Mouse (Mus musculus): ENCODE data around the gene Tnfrsf23. TPM values are rescaled to one million over a fixed set of nuclear protein-coding genes. Genes with fewer than 3 reads are reported as not detected.
"Not testable (repeated sequence)": the region's sequence is repeated elsewhere in the genome, so short reads cannot be mapped to it uniquely, and the experiment has no call there.

The Tnfrsf23 gene
- polyA plus RNA-seq, 1 experiment from 2014 or later: 0.44 TPM

GRCm38 (mm10) chr7:143689946-143690345 is 4.3 kb upstream of the Tnfrsf23 start:
- Histone ChIP-seq H3K27me3 (ENCODE audit: control insufficient read depth, insufficient read depth, low read length) (no peaks in the 10 kb centered on the region), H3K9me3 (ENCODE audit: control insufficient read depth, low read length) (no peaks in the 10 kb centered on the region), H3K4me2 (no peak overlapping the region), H3K4me3 (ENCODE audit: low read depth, low read length) (no peak overlapping the region), H3K4me1 (ENCODE audit: control insufficient read depth, insufficient read depth, low read length) (no peaks in the 10 kb centered on the region), H3K36me3 (ENCODE audit: control insufficient read depth, insufficient read depth, low read length) (no peaks in the 10 kb centered on the region; the same call in 1 of the 2 replicates), H3K9ac (ENCODE audit: low read length) (no peak overlapping the region), H3K27ac (ENCODE audit: low read depth, low read length) (no peak overlapping the region)
- ATAC-seq (ENCODE audit: low FRiP score) (no peak), DNase-seq (ENCODE audit: low spot score, missing footprints) (no peak)
- WGBS: 85% methylated on average over 4 of the region's 4 CpGs

- Histone ChIP-seq H3K4me1 (ENCODE audit: control insufficient read depth, insufficient read depth, low read length) (no peaks in the 10 kb centered on the region), H3K4me2 (no peak overlapping the region), H3K9ac (ENCODE audit: low read length) (no peak overlapping the region), H3K27me3 (ENCODE audit: control insufficient read depth, insufficient read depth, low read length) (no peaks in the 10 kb centered on the region), H3K4me3 (ENCODE audit: low read depth, low read length) (no peak overlapping the region), H3K27ac (ENCODE audit: low read depth, low read length) (no peak overlapping the region), H3K9me3 (ENCODE audit: control insufficient read depth, low read length) (no peaks in the 10 kb centered on the region), H3K36me3 (ENCODE audit: control insufficient read depth, insufficient read depth, low read length) (no peaks in the 10 kb centered on the region; the same call in 1 of the 2 replicates)
- 83% methylated on average over 7 of the region's 7 CpGs for WGBS
- ATAC-seq (ENCODE audit: low FRiP score) (no peak), DNase-seq (ENCODE audit: low spot score, missing footprints) (no peak)
Observed at GRCm38 (mm10) chr7:143689481-143689880, 3.8 kb upstream of the Tnfrsf23 start.

- H3K9ac ChIP-seq (ENCODE audit: low read length): not testable (repeated sequence)
Observed at GRCm38 (mm10) chr7:143686676-143687075, 1.0 kb upstream of the Tnfrsf23 start.

GRCm38 (mm10) chr7:143686191-143686590 is 519 bp upstream of the Tnfrsf23 start:
- H3K4me1 ChIP-seq (ENCODE audit: control insufficient read depth, insufficient read depth, low read length); ATAC-seq (ENCODE audit: low FRiP score); H3K27ac ChIP-seq (ENCODE audit: low read depth, low read length); H3K27me3 ChIP-seq (ENCODE audit: control insufficient read depth, insufficient read depth, low read length); H3K9me3 ChIP-seq (ENCODE audit: control insufficient read depth, low read length); DNase-seq (ENCODE audit: low spot score, missing footprints); H3K9ac ChIP-seq (ENCODE audit: low read length); H3K4me3 ChIP-seq (ENCODE audit: low read depth, low read length); H3K4me2 ChIP-seq; H3K36me3 ChIP-seq (ENCODE audit: control insufficient read depth, insufficient read depth, low read length): not testable (repeated sequence)
- 57% methylated on average over 4 of the region's 4 CpGs for WGBS

More at GRCm38 (mm10) chr7:143686676-143687075, 1.0 kb upstream of the Tnfrsf23 start:
- not testable (repeated sequence) for H3K27ac ChIP-seq (ENCODE audit: low read depth, low read length); H3K9me3 ChIP-seq (ENCODE audit: control insufficient read depth, low read length); H3K4me1 ChIP-seq (ENCODE audit: control insufficient read depth, insufficient read depth, low read length); ATAC-seq (ENCODE audit: low FRiP score); H3K27me3 ChIP-seq (ENCODE audit: control insufficient read depth, insufficient read depth, low read length); H3K4me3 ChIP-seq (ENCODE audit: low read depth, low read length); H3K4me2 ChIP-seq; H3K36me3 ChIP-seq (ENCODE audit: control insufficient read depth, insufficient read depth, low read length); DNase-seq (ENCODE audit: low spot score, missing footprints)
- 90% methylated on average over 3 of the region's 3 CpGs for WGBS

- H3K27ac ChIP-seq (ENCODE audit: low read depth, low read length); H3K27me3 ChIP-seq (ENCODE audit: control insufficient read depth, insufficient read depth, low read length); DNase-seq (ENCODE audit: low spot score, missing footprints); H3K4me2 ChIP-seq; H3K9ac ChIP-seq (ENCODE audit: low read length); ATAC-seq (ENCODE audit: low FRiP score); H3K4me1 ChIP-seq (ENCODE audit: control insufficient read depth, insufficient read depth, low read length); H3K9me3 ChIP-seq (ENCODE audit: control insufficient read depth, low read length); H3K36me3 ChIP-seq (ENCODE audit: control insufficient read depth, insufficient read depth, low read length); H3K4me3 ChIP-seq (ENCODE audit: low read depth, low read length): not testable (repeated sequence)
- WGBS: 68% methylated on average over 1 of the region's 2 CpGs
Observed at GRCm38 (mm10) chr7:143684569-143684968, 1.1 kb downstream of the Tnfrsf23 start.

GRCm38 (mm10) chr7:143681566-143681965 is 4.1 kb downstream of the Tnfrsf23 start:
- H3K27me3 ChIP-seq (ENCODE audit: control insufficient read depth, insufficient read depth, low read length): no peaks in the 10 kb centered on the region
- no peak overlapping the region for H3K9ac ChIP-seq (ENCODE audit: low read length)
- no peak overlapping the region for H3K27ac ChIP-seq (ENCODE audit: low read depth, low read length)
- ATAC-seq (ENCODE audit: low FRiP score) (no peak), DNase-seq (ENCODE audit: low spot score, missing footprints) (no peak)
- no peak overlapping the region for H3K4me3 ChIP-seq (ENCODE audit: low read depth, low read length)
- no peaks in the 10 kb centered on the region for H3K9me3 ChIP-seq (ENCODE audit: control insufficient read depth, low read length)
- no peaks in the 10 kb centered on the region for H3K36me3 ChIP-seq (ENCODE audit: control insufficient read depth, insufficient read depth, low read length)
- no peaks in the 10 kb centered on the region for H3K4me1 ChIP-seq (ENCODE audit: control insufficient read depth, insufficient read depth, low read length)
- H3K4me2 ChIP-seq: no peak overlapping the region
- 81% methylated on average over 1 of the region's 1 CpGs for WGBS

- not testable (repeated sequence) for H3K27me3 ChIP-seq (ENCODE audit: control insufficient read depth, insufficient read depth, low read length); H3K4me2 ChIP-seq; H3K9me3 ChIP-seq (ENCODE audit: control insufficient read depth, low read length); H3K36me3 ChIP-seq (ENCODE audit: control insufficient read depth, insufficient read depth, low read length); H3K4me1 ChIP-seq (ENCODE audit: control insufficient read depth, insufficient read depth, low read length); H3K4me3 ChIP-seq (ENCODE audit: low read depth, low read length); H3K27ac ChIP-seq (ENCODE audit: low read depth, low read length); DNase-seq (ENCODE audit: low spot score, missing footprints); H3K9ac ChIP-seq (ENCODE audit: low read length); ATAC-seq (ENCODE audit: low FRiP score)
- 58% methylated on average over 2 of the region's 2 CpGs for WGBS
Observed at GRCm38 (mm10) chr7:143680836-143681235, 4.8 kb downstream of the Tnfrsf23 start.

- not testable (repeated sequence) for H3K9me3 ChIP-seq (ENCODE audit: control insufficient read depth, low read length); H3K4me1 ChIP-seq (ENCODE audit: control insufficient read depth, insufficient read depth, low read length); H3K4me3 ChIP-seq (ENCODE audit: low read depth, low read length); ATAC-seq (ENCODE audit: low FRiP score); H3K36me3 ChIP-seq (ENCODE audit: control insufficient read depth, insufficient read depth, low read length); H3K9ac ChIP-seq (ENCODE audit: low read length); H3K4me2 ChIP-seq; H3K27me3 ChIP-seq (ENCODE audit: control insufficient read depth, insufficient read depth, low read length); DNase-seq (ENCODE audit: low spot score, missing footprints); H3K27ac ChIP-seq (ENCODE audit: low read depth, low read length)
- WGBS: 85% methylated on average over 2 of the region's 2 CpGs
Observed at GRCm38 (mm10) chr7:143679650-143680049, 6.0 kb downstream of the Tnfrsf23 start.

GRCm38 (mm10) chr7:143666427-143667311 is 19.0 kb downstream of the Tnfrsf23 start:
- Histone ChIP-seq H3K4me1 (ENCODE audit: control insufficient read depth, insufficient read depth, low read length) (no peaks in the 10 kb centered on the region), H3K36me3 (ENCODE audit: control insufficient read depth, insufficient read depth, low read length) (no peaks in the 10 kb centered on the region), H3K9me3 (ENCODE audit: control insufficient read depth, low read length) (no peaks in the 10 kb centered on the region), H3K9ac (ENCODE audit: low read length) (no peak overlapping the region), H3K27me3 (ENCODE audit: control insufficient read depth, insufficient read depth, low read length) (no peaks in the 10 kb centered on the region), H3K27ac (ENCODE audit: low read depth, low read length) (no peak overlapping the region), H3K4me2 (no peak overlapping the region), H3K4me3 (ENCODE audit: low read depth, low read length) (no peak overlapping the region)
- ATAC-seq (ENCODE audit: low FRiP score): no peak
- DNase-seq (ENCODE audit: low spot score, missing footprints): no peak
